Mouse (Mus musculus) forebrain, embryonic 12.5 days (tissue): Measurements from ENCODE around the gene Htr6. TPM values are rescaled to one million over a fixed set of nuclear protein-coding genes. Genes with fewer than 3 reads are reported as not detected.

Experiments
- ATAC-seq: fragments of 200-750 bp; cut with Nextera tagmentation; 2 replicates; pipeline ENCODE4 v1.8.0; 2017; ENCODE audit warnings: moderate TSS enrichment; ENCODE audit not compliant: low FRiP score
- H3K27ac ChIP-seq: fragments of 300-500 bp; sonication (generic); 2 replicates; pipeline ENCODE4 v1.5.1; 2016; ENCODE audit warnings: mild to moderate bottlenecking
- H3K27me3 ChIP-seq: fragments of 300-500 bp; sonication (generic); 2 replicates; pipeline ENCODE4 v1.6.1; 2016; ENCODE audit warnings: mild to moderate bottlenecking
- H3K36me3 ChIP-seq: fragments of 300-500 bp; sonication (generic); replicated peaks from 2 replicates; pipeline ENCODE4 v1.6.1; 2016; ENCODE audit warnings: mild to moderate bottlenecking
- H3K4me1 ChIP-seq: fragments of 300-500 bp; sonication (generic); 2 replicates; pipeline ENCODE4 v1.6.1; 2016
- H3K4me2 ChIP-seq: fragments of 300-500 bp; sonication (generic); 2 replicates; pipeline ENCODE4 v1.6.1; 2016; ENCODE audit warnings: mild to moderate bottlenecking, moderate library complexity
- H3K4me3 ChIP-seq: fragments of 300-500 bp; sonication (generic); replicated peaks from 2 replicates; pipeline ENCODE4 v1.5.1; 2016; ENCODE audit warnings: mild to moderate bottlenecking
- H3K9ac ChIP-seq: fragments of 300-500 bp; sonication (generic); 2 replicates; pipeline ENCODE4 v1.6.1; 2016; ENCODE audit warnings: mild to moderate bottlenecking
- H3K9me3 ChIP-seq: fragments of 300-500 bp; sonication (generic); 2 replicates; pipeline ENCODE4 v1.6.1; 2016
- WGBS: fragments of 180-500 bp; shearing (Covaris S2); methylation state at CpG from one replicate; pipeline ENCODE4 v1.1.7; 2016; 5-methylcytosine and 5-hydroxymethylcytosine counted together
- polyA plus RNA-seq: library from polyadenylated mRNA; unstranded; fragments of >200 nt; fragmentation: Nextera tagmentation; extraction: Ambion mirVana; gene quantifications from 2 replicates; pipeline ENCODE4 v1.2.1, GENCODE M21; 2016

Gene Htr6
- polyA plus RNA-seq = 0.18 TPM in 1 of 2 replicates, not detected in the other

DNA sequence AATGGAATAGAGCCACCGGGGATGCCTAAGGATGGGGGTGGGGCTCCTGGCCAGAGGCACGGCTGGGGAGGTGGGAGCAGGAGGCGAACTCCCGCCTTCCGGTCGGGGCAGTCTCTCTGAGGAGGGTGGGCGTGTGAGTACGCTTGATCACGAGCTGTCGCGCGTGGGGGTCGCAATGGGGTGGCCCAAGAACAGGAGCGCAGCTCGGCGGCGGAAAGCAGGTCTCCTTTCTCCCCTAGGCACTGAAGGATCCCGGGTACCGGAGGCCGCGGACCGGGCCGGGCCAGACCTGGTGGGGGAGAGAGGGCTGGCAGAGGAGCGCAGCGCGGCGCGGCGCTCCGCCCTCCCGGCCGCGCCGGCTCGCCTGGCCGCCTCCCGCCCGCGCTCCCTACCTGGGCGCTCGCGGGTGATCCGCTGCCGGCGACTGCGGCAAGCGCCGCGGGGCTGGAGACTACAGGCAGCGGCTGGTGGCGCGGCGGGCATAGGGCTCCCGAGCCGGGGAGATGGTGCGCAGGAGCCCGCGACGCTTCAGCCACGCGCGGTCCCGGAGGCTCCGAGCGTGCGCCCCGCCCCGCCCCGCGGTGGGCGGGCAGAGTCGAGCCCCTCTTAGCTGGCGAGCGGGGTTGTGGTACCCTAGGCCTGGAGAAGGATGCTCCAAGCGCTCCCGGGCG is at the start of gene Htr6:
Gene Htr6, minus strand, starts transcription at position 530 of the 671 bp plus-strand sequence.
- WGBS = under 1% methylated on average over 68 of the region's 77 CpGs
- Histone ChIP-seq H3K27me3 (peaks cover 72% of the 10 kb centered on the region), H3K4me3 (peak within 1 kb of the TSS; percentile 53), H3K9ac (peak within 1 kb of the TSS; percentile 47), H3K4me1 (peaks cover 15% of the 10 kb centered on the region), H3K36me3 (no peaks in the 10 kb centered on the region), H3K9me3 (no peaks in the 10 kb centered on the region), H3K4me2 (peak within 1 kb of the TSS; percentile 86), H3K27ac (no peak within 1 kb of the TSS)
- ATAC-seq = peak; percentile 55; the same call in 1 of the 2 replicates

DNA sequence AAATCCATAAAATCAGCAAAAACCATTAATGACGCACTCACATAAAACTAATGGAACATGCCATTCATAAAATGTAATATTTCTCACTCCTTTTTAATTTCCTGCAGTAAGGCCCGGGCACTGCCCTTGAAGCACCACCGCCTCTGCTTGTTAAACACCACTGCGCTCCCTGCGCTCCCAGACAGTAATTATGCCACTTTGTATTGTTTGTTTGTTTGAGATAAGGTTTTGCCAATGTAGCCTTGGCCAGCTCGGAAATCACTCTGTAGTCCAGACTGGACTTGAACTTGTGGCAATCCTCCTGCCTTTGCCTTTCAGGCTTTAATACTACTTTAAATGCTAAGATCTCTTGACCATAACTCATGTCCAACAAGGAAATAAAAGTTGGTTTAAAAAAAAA is 49.6 kb upstream of the Htr6 start:
- Histone ChIP-seq H3K4me2 (no peak overlapping the region), H3K4me1 (peaks cover 17% of the 10 kb centered on the region), H3K9me3 (no peaks in the 10 kb centered on the region), H3K9ac (no peak overlapping the region), H3K36me3 (peaks cover 6% of the 10 kb centered on the region; the same call in 1 of the 2 replicates), H3K27me3 (no peaks in the 10 kb centered on the region), H3K4me3 (no peak overlapping the region), H3K27ac (no peak overlapping the region)
- 94% methylated on average over 6 of the region's 6 CpGs for WGBS
- ATAC-seq = no peak

DNA sequence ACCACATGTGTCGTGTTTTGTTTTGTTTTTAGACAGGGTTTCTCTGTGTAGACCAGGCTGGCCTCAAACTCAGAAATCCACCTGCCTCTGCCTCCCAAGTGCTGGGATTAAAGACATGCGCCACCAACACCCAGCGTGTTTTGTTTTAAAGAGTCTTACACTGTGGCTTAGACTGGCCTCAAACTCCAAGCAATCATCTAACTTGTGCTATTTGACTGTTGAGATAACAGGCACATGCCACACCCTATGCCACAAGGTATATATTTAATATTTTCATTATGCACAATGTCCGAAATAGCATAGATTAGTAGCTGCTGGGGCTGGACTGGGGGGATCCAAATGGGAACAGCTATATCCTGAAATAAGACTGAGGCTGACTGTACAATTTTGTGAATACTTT is 47.2 kb upstream of the Htr6 start:
- Histone ChIP-seq H3K27ac (no peak overlapping the region), H3K36me3 (peaks cover 6% of the 10 kb centered on the region; the same call in 1 of the 2 replicates), H3K4me2 (no peak overlapping the region), H3K4me1 (no peaks in the 10 kb centered on the region; the same call in 1 of the 2 replicates), H3K27me3 (no peaks in the 10 kb centered on the region), H3K9ac (no peak overlapping the region), H3K4me3 (no peak overlapping the region), H3K9me3 (no peaks in the 10 kb centered on the region)
- WGBS = 94% methylated on average over 4 of the region's 4 CpGs
- no peak for ATAC-seq

DNA sequence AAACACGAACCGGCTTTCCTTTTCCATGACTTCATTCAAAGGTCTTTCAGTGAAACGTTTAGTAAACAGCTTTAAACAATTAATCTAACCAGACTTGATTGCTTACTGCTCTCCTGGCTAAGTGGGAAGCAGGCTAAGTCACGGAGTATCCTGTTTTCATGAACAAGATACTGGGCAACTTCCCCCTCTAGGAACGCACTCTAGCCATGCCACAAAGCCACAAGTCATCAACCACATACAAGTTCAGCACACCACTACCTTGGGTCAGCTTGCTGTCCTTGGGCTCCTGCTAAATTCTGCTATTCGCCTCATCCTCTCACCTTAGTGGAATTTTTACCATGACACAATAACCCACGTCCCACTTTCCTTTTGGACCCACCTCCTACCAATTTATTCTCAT is 45.6 kb upstream of the Htr6 start:
- Histone ChIP-seq H3K4me1 (peaks cover 6% of the 10 kb centered on the region; the same call in 1 of the 2 replicates), H3K9ac (no peak overlapping the region), H3K4me2 (no peak overlapping the region), H3K4me3 (no peak overlapping the region), H3K27me3 (no peaks in the 10 kb centered on the region), H3K36me3 (no peaks in the 10 kb centered on the region), H3K9me3 (no peaks in the 10 kb centered on the region), H3K27ac (no peak overlapping the region)
- 80% methylated on average over 7 of the region's 7 CpGs for WGBS
- no peak for ATAC-seq

DNA sequence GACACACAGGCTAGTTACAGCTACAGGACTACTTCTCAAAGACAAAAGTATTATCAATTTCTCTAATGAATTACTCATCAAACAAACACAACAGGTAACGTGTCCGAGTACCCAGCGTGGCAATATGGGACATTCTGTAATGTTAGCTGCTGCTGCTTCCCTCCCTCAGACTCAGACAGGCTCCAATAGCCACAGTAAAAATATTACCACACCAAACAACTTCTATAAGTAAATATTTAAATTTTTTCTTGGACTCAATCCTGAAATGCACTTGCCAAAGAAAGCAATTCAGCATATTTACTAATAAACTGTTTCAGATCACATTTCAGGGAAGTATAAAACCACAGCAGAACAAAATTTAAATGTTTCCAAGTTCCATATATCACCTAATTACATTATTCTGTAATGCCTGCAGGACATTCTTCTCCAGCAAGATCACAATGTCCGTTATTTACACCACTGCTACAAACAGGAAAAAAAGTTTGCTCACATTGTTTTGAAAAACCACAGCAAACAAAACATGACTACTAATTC is 45.0 kb upstream of the Htr6 start:
- Histone ChIP-seq H3K27ac (no peak overlapping the region), H3K9me3 (no peaks in the 10 kb centered on the region), H3K36me3 (no peaks in the 10 kb centered on the region), H3K4me1 (peaks cover 6% of the 10 kb centered on the region; the same call in 1 of the 2 replicates), H3K4me2 (no peak overlapping the region), H3K4me3 (no peak overlapping the region), H3K27me3 (no peaks in the 10 kb centered on the region), H3K9ac (no peak overlapping the region)
- ATAC-seq = no peak
- WGBS = 95% methylated on average over 4 of the region's 4 CpGs

DNA sequence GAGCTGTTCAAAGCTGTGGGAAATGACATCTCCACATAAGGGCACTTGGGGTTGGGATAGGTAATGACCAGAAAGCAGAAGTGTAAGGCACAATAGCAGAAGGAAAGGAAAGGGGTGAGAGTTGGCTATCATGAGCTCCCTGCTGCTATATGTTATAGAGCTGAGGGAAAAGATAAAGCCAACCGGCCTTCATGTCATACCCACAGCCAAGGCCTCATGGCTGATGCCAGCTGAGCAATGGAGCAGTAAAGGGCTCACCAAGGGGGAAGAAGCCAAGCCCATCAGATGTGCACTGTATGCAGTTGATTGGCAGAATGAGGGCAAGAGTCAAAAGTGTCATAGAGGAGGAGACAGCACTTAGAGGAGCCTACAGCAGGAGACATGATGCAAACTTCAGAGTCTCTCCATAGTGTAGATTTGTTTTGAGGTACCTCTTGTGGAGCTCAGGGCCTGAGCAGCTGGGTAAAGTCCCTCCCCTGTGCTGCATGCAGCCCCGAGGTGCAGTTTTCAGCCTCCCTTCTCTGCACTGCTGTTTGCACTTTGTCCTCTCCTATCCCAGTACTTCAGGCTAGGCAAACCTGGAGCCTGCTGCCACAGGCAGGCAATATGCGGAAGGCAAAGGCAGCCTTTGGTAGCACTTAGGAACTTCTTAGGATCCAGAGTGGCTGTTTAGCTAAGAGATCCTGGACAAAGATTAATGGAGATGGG is 41.1 kb upstream of the Htr6 start:
- Histone ChIP-seq H3K9me3 (no peaks in the 10 kb centered on the region), H3K4me1 (peaks cover 17% of the 10 kb centered on the region), H3K9ac (no peak overlapping the region), H3K4me2 (no peak overlapping the region), H3K27ac (0 out of 2 replicates have a peak overlapping the region, but pooled peaks have one; percentile 6), H3K36me3 (no peaks in the 10 kb centered on the region), H3K27me3 (no peaks in the 10 kb centered on the region), H3K4me3 (no peak overlapping the region)
- WGBS = 72% methylated on average over 3 of the region's 3 CpGs
- no peak for ATAC-seq

DNA sequence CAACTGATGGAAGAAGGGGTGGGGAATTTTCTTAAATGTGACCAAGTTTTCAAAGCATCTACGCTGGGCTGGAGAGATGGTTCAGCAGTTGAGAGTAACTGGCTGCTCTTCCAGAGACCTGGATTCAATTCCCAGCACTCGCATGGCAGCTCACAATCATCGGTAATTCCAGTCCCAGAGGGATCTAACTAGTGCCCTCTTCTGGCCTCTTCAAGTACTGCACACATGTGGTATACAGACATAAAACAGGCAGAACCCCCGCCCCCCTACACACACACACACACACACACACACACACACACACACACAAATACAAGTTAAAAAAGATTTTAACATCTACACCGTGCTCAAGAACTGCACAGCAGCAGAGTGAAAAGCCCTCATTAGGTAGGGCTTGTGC is 40.4 kb upstream of the Htr6 start:
- ATAC-seq = no peak
- H3K9ac ChIP-seq = no peak overlapping the region
- no peaks in the 10 kb centered on the region for H3K27me3 ChIP-seq
- H3K36me3 ChIP-seq = no peaks in the 10 kb centered on the region
- WGBS = 80% methylated on average over 5 of the region's 5 CpGs
- H3K4me2 ChIP-seq = no peak overlapping the region
- H3K4me1 ChIP-seq = peaks cover 23% of the 10 kb centered on the region
- no peaks in the 10 kb centered on the region for H3K9me3 ChIP-seq
- no peak overlapping the region for H3K4me3 ChIP-seq
- no peak overlapping the region for H3K27ac ChIP-seq

DNA sequence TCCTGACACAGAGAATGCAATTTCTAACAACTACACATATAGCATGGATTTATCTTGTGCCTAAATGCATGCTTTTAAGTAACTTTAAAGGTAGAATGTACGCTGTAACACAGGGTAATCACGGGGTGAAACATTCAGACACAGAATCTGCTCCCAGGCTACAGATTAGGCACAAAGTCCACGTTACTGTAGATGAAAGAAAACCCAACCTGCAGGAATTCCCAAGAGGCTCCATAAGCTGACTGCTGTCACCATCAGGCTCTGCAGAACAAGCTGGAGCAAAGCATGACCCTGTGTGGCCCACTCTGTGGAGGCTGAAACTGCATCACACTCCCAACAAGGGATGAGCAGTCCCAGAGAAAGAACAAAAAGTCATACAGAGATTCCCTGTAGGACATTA is 37.1 kb upstream of the Htr6 start:
- Histone ChIP-seq H3K9ac (no peak overlapping the region), H3K36me3 (no peaks in the 10 kb centered on the region), H3K4me1 (peaks cover 23% of the 10 kb centered on the region), H3K9me3 (no peaks in the 10 kb centered on the region), H3K4me2 (no peak overlapping the region), H3K27me3 (no peaks in the 10 kb centered on the region), H3K27ac (no peak overlapping the region), H3K4me3 (no peak overlapping the region)
- no peak for ATAC-seq
- WGBS = 70% methylated on average over 3 of the region's 3 CpGs

DNA sequence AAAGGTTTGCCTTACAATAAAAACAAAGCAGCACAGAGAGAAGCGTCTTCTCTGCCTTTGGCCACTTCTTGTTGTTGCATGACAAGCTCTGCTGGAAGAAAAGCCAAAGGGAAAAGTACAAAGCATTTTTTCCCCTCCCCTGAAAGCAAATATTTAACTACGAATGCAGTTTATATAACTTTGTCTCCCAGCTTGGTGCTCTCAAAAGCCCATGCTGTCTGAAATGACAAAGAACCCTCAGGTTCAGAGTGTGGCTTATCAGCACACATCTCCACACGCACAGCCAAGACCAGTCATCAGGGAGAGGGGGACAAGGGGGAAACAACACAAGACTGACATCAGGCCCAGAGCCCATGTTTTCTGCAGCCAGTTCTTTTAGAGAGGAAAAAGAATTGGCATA is 36.1 kb upstream of the Htr6 start:
- no peak for ATAC-seq
- Histone ChIP-seq H3K27ac (0 out of 2 replicates have a peak overlapping the region, but pooled peaks have one; percentile 13), H3K9me3 (no peaks in the 10 kb centered on the region), H3K4me3 (no peak overlapping the region), H3K9ac (no peak overlapping the region), H3K4me2 (no peak overlapping the region), H3K4me1 (peaks cover 19% of the 10 kb centered on the region), H3K27me3 (no peaks in the 10 kb centered on the region), H3K36me3 (no peaks in the 10 kb centered on the region)
- 75% methylated on average over 3 of the region's 3 CpGs for WGBS

DNA sequence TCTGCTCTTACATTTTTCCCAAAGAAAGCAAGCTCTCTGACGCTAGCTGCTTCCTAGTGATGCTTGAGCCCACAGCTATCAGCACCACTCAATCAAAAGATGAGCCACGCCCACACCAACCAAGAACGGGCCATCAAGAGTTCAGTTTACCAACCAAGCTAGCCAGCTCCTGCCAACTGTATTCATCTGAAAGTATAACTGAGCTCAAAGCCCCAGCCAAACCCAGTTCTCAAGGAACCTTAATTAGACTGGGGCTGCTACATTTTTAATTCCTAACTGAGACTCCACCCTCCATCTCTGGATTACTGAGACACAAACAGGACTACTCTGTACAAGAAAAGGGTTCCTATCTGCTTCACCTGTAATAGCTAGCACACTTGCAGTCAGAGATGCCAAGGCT is 35.5 kb upstream of the Htr6 start:
- no peak overlapping the region for H3K9ac ChIP-seq
- 75% methylated on average over 3 of the region's 3 CpGs for WGBS
- H3K4me3 ChIP-seq = no peak overlapping the region
- H3K4me1 ChIP-seq = peaks cover 17% of the 10 kb centered on the region
- 0 out of 2 replicates have a peak overlapping the region, but pooled peaks have one; percentile 13 for H3K27ac ChIP-seq
- no peaks in the 10 kb centered on the region for H3K9me3 ChIP-seq
- H3K36me3 ChIP-seq = no peaks in the 10 kb centered on the region
- no peaks in the 10 kb centered on the region for H3K27me3 ChIP-seq
- ATAC-seq = no peak
- no peak overlapping the region for H3K4me2 ChIP-seq

DNA sequence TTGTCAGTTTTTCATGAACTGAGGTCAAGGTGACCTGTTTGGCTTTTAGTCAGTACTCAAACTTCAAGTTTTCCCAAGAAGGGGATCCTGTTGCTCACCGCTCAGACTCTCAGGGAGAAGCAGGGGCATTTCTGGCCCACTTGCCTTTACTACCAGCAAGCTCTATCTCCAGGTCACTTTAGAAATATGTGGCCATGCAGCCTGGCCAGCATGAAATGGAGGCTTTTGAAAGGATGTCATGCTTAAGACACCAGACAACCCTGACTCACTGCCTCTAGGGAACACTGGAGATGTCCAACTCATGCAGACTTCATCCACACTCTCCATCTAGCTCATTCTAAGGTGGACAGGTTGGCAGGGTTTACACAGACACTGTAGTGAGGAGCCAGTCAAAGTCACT is 30.1 kb upstream of the Htr6 start:
- H3K36me3 ChIP-seq = peaks cover 22% of the 10 kb centered on the region

DNA sequence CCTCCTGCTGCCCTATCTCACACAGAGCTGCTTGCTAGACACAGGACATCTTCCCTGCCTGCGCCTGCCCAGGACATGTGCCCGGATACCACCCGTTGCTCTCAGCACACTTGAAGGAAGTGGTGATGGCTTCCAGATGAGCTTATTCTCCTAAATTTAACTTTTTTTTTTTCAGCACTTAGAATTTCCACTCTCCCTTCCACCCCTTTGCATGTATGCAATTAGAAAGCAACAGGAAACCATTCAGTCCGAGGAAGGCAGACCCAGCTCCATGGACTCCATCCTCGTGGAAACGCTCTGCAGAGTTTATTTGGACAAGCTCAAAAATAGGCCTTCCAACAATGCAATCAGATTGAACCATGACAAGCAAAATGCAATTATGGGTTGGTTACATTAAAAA is 26.2 kb upstream of the Htr6 start:
- Histone ChIP-seq H3K9me3 (no peaks in the 10 kb centered on the region), H3K4me2 (no peak overlapping the region), H3K36me3 (peaks cover 22% of the 10 kb centered on the region), H3K27ac (no peak overlapping the region), H3K9ac (no peak overlapping the region), H3K4me3 (no peak overlapping the region), H3K4me1 (no peaks in the 10 kb centered on the region), H3K27me3 (no peaks in the 10 kb centered on the region)
- 85% methylated on average over 6 of the region's 6 CpGs for WGBS
- ATAC-seq = no peak

More for the DNA sequence above, 30.1 kb upstream of the Htr6 start:
- no peak overlapping the region for H3K9ac ChIP-seq
- H3K4me3 ChIP-seq = no peak overlapping the region
- no peak overlapping the region for H3K27ac ChIP-seq
- WGBS = 93% methylated on average over 1 of the region's 1 CpGs
- no peaks in the 10 kb centered on the region for H3K27me3 ChIP-seq
- no peak for ATAC-seq
- no peaks in the 10 kb centered on the region for H3K9me3 ChIP-seq
- no peaks in the 10 kb centered on the region for H3K4me1 ChIP-seq
- no peak overlapping the region for H3K4me2 ChIP-seq
